Mouse (Mus musculus): Measurements from ENCODE around the gene Bcl9.

Bcl9 gene

DNA sequence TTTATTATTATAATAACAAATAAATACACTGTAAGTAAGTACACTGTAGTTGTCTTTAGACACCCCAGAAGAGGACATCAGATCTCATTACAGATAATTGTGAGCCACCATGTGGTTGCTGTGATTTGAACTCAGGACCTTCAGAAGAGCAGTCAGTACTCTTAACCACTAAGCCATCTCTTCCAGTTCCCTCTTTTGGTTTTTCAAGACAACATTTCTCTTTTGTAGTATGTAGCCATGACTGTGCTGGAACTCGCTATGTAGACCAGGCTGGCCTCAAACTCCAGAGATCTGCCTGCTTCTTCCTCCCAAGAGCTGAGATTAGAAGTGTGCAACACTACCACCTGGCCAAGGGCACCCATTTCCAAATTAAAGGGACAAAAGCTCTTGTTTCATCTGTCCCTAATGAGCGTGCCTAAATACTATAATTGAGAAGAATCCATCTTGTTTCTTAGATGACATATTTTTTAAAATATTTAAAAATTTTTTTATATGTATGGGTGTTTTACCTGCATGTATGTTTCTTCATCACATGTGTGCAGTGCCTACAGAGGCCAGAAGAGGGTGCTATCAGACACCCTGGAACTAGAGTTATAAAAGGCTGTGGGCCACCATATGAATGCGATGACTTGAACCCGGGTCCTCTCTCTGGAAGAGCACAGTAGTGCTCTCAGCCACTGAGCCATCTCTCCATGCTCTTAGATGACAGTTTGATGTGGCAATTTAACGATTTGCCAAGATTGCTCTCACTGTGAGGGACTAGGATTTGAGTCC is 66.9 kb downstream of the Bcl9 start:
- DNase-seq: no peak

DNA sequence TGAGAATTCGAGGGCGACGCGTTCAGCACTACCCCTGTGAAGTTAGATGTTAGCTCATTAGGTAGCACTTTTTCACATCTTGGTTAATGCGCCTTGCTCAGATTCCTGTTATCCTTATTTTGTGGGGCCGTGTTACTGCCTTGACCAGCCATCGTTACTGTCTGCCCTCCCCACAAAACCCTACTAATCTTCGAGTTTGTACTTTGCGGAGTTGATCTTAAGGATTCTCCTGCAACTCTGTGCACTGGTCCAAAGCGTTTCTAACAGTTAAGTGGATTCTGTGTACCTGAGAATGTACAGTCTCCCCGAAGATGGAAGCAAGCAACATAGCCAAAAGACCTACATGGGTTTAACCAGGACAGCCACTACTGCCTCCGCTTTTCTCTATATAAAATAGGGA is 69.3 kb downstream of the Bcl9 start:
- DNase-seq: no peak

DNA sequence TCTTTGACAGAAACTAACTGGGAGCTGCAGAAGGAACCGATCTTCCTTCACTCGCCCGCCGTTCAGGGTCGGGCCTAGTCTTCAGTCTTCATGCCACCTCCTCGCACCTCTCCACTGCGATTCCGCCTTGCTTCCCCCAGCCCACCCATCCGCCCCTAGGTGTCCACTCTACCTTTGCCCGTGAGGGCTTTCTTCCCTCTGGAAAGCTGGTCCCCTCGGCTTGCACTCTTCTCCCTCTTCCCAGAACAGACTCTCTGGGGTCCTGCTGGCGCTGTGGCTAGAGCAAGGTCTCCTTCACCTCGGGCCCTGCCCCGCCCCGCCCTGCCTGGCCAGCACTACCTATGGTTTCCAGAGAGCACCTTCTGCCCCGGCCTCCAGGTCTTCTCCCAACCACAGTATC is 69.7 kb downstream of the Bcl9 start:
- no peak for DNase-seq

DNA sequence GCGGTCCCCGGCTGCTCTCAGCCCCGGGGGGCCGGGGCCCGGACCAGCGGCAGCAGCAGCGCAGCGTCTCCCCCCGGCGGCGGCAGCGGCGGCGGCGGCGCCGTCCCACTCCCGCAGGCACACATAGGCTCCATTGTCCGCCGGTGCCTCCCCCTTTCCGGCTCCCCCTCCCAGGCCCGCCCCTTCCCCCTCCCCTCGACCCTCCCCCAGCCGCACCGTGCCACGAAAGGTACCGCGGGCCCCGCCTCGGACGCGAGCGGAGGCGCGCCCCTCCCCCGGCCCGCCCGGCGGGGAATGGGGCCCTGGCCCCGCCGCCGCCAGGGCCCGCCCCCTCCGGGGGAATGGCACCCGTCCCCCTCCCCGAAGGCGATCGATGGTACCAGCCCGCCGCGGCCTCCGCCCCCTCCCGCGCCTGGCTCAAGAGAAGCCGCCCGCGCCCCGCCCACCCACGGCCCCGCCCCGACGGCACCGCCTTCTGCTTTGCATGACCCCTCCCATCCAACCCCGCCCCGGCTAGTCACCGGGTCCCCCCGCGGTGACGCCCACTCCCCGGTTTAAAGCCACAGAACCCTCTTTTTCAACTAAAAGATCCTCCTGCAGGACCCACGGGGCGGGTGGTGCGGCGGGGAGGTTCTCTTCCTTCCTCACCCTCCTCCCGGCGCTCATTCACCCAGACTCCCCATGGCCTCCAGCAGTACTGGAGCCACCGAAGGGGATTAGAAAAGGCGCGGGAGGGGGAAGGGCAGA is 70.3 kb downstream of the Bcl9 start:
- DNase-seq: peak; percentile 98

DNA sequence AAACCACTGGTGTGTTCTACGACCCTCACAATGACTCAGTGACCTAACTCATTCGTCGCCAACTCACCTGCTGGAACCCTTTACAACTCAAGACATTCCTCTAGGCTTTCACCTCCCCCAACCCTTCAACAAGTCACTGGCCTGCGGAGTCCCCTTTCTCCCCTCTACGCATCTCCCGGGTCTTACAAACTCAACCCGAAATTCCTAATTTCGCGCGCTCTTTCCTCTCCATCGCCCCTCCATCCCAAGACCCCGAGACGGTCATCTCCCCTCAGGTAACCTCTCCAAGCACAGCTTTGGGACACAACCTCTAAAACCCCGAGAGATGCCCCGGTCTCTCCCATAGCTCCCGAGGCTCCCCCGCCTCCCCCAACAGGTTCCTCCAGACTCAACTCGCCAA is 71.0 kb downstream of the Bcl9 start:
- no peak for DNase-seq

DNA sequence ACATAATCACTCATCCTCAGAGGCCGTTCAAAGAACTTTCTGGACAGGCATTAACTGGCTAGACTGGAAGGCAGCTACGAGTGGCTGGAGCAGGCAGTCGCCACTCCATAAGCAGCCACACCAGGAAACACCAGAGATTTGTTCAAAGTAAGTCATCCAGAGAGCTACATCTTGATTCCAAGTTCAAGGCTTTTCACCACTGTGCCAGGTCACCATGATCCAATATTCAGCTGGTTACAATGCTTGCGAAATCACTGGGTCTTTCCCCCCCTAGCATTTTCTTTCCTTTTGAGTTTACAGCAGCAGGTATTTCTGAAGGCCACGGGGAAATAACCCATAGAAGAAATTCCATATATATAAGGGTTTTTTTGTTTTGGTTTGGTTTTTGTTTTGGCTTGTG is 72.5 kb downstream of the Bcl9 start:
- no peak for DNase-seq

DNA sequence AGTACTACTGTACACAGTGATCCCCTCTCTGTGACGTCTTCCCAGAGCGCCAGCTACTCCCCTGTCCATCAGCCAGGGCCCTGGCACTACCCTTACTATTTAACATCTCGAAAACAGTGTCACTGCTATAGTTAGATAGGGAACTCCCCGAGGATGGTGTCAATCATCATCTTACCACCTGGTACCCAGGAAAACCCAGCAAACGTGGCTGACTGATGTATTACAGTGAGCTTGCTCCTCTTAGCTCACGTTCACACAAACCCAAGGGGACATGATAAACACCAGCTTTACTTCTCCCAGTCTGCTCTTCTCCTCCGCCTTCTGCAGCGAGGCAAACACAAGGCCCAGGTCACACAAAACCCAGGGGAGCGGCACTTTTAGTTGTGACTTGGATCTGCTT is 74.5 kb downstream of the Bcl9 start:
- no peak for DNase-seq

DNA sequence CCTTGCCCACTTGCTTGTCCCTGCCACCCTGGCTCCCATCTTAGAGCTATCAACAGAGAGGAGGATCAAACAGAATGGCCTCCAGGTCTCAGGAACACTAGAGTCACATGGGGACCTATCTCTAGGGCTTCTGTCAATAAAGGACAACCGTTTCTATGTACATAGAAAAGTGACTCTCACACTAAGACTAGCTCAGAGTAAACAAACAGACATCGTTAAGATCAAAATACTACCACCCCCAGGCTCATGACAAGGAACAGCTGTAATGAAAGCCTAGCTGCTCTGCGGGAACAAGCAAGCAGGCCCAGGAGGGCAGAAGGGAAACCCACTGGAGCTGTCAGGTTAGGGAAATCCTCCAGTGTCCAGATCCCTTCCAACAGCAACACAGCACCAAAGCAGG is 82.2 kb downstream of the Bcl9 start:
- no peak for DNase-seq

DNA sequence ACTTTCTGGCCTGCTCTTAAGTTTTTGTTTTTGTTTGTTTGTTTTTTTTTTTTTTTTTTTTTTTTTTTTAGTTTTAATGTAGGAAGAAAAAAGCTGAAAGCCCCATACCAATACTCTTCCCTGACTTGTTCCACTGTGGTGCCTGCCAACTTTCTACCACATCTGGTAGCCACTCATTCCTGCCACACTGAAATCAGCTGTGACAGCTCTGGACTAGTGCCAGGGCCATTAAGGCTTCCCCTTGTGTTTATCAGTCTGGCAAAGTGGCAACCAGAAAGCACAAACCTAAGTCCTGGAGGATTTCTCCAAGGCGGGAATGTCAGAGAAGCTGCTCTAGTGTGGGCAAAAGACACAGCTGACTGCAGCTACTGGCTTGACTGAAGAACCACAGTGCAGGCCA is 83.3 kb downstream of the Bcl9 start:
- DNase-seq: no peak

DNA sequence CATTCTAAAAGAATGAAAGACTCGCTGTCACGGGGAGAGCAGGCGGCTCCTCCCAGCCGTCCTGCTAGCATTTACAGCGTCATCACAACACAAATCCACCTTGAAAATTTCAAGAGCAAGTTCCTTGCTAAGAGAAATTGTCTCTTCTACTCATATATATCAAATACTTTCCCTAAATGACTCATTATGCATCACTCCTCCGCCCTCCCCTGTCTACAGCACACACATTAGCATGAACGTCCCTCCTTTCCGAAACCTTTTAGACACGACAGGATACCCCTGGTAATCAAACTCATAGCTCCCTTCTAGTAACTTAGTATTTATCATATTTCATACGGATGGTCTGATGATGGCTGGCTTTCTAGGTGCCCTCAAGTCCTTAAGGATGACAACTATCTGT is 83.8 kb downstream of the Bcl9 start:
- no peak for DNase-seq

DNA sequence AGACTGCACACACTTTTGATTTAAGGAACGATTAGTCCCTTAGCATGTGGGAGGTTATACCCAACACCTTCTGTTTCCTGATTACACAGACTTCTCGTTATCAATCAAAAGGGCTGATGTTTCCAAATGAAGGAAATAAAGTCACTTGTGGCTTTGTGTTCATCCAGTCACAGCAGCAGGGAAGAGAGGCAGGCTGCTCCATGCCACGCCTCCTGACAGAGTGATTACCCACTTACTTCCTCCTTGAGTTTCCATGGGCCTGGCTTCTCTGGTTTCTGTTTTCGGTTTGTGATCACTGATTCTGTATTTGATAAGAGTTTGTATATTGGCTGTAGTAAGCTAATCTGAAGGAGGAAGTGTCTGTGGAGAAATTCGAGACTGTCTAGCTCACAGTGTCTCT is 86.5 kb downstream of the Bcl9 start:
- no peak for DNase-seq

DNA sequence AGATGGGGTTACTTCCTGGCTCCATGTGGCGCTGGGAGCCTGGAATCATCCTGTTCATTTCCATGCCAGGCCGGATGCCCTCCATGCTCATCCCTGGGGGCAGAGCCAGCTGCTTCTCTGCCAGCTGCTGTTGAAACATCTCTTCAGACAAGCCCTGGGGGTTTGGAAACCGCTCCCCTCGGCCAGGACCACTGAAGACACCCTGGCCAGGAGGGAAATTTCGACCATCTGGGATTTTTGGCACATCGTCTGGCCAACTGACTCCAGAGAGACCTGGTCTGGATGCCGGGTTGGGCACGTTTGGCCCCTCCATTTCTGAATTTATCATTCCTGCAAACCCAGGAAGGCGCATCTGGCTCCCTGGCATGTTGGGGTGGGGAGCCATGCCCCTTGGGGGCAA is 88.4 kb downstream of the Bcl9 start:
- DNase-seq: no peak

DNA sequence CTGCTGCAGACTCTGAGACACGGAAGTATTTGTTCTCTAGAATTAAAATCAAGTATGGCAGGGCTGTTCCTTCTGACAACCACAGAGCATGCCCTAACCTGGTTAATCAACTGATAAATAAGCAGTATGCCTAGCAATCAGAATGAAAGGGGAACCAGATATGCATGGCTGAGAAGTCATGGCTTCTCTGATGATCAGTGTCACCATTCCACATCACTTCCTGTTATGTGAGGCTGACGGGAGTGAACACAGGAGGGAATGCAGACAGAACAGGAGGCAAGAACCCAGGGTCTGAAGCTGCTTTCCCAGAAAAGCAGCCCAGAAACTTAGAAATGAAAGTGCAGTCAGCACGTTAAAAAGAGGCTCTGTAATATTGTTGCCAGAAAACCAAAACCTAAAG is 91.2 kb downstream of the Bcl9 start:
- DNase-seq: no peak

DNA sequence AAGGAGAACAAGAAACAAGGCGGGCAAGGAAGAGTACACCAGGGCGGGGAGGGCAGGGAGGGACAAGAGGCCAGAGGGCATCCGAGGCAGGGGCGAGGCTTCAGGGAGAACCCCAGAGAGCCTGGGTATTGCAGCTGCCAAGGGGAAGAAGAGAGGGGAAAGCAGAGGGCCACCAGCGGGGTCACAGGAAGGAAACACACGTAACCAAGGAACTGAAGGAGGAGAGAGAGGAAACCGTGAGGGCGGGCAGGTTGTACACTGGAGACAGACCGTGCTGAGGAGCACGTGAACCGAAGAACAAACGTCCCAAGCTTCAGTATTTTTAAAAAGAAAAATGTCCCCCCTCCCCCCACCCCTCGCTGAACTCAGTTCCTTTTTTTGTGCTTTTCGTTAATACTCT is 93.8 kb downstream of the Bcl9 start:
- DNase-seq: peak; percentile 57

DNA sequence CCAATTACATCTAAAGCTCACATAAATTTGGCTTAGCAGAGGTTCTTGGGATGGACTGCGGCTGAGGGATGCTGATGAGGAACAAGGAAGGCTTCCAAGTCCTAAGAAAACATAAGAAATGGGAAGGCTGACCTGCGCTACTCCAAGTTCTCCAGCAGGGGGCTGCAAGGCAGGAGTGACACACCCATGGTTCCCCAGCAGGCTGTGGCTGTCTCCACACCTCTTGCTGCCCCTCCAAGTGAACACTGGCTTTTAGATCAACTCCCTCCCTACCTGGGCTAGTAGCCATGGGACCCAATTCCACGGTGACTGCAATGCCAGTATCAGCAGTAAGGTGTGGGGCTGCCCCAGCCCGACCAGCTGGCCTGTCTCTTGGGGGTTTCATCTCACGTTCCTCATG is 95.8 kb downstream of the Bcl9 start:
- peak; percentile 67 for DNase-seq

DNA sequence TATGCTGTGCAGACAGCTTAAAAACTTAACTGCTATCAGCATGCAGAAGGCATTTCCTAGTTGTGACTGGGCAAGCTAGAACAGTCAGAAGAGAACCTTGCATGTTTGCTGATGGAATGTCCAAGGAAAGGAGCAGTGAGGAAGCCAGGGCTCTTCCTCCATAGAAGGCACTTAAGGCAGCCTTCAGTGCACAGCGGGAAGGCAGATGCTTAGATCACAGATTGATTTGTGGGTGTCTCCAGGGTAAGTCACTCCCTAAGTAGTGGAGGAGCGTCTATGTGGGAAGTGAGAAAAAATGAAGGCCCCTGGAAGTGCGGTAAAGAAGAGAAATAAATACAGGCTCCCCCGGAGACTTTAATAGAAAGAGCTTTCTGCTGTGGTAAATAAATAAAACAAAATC is 98.5 kb downstream of the Bcl9 start:
- no peak for DNase-seq

DNA sequence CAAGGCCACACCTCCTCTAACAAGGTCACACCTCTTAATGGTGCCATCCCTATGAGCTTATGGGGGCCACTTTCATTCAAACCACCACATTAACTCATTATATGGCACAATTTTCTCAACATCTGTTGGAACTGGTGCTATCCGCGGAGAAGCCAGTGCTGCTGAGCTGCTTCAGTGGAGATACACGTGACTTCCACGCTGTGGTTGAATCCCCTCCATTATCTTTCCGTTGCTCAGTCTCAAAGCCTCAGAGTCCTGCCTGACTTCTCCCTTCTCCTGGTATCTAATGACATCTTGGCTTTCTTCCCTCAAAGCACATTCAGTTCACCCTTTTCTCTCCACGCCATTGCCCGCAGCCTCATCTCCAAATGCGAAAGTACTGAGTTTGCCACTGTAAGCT is 101.1 kb downstream of the Bcl9 start:
- no peak for DNase-seq

DNA sequence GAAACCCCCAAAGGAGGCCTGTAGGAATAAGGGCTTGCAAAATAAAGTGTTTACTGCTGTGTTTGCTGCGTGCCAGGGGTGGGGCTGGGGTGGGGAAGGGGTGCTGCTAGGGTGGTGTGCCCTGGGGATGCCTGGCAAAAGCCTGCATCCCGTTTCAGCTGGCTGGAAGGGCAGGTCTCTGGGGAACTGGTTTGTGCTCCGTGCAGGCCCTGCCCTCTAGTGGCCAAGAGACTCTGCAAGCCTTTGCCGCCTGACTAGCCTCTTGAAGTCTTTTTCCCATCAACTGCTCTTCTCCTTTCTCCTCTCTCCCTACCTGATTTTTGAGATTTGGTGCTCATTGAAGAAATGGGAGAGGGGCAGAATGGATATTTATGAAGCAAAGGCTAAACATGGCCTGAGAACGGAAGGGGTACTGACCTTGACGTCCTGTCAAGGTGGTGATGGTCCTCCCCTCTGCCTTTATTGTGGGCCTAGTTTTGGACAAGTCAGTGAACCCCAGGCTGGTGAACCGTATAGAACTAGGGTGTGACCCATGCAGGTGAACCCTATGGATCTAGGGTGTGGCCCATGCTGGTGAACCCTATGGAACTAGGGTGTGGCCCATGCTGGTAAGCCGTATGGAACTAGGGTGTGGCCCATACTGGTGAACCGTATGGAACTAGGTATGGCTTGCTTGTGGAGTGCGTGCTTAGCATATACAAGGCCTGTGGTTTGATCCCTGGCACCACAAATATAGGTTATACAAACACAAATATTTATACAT is 112.4 kb downstream of the Bcl9 start:
- peak; percentile 72 for DNase-seq

DNA sequence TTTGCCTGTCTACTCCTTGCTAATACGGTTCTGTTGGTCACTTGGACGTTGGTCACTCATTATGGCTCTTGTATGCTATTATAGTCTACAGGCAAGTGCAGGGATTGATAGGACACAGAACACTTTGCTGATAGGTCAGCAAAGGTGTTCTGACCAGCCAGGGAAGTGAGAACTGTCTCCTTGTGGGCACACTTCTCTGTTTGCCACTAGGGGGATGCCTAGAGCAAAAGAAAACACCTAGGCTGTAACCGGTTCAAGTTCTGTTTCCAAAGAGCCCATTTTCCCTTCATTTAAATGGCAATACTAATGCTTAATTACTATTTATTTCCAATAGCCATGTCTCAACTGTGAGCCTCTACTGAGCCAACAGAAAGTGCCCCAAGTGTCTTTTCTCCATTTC is 113.9 kb downstream of the Bcl9 start:
- peak; percentile 27 for DNase-seq

DNA sequence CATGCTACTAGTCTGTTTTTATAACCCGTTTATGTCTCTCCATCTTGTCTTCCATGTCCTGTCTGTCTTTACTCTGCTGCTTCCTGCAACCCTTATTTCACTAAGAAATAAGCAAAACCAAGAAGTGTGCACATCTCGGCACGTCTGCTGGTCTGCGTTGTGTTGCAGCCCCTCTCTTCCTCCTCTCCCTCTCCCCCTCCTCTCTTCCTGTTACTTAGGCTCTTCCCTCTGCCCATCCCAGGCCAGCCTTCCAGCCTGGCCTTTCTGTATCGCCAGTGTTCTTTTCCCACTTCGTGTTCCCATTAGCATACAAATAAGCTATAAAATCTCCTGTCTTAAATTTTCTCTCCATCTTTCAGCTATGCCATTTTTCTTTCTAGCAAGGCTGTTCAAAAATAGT is 117.2 kb downstream of the Bcl9 start:
- no peak for DNase-seq

DNA sequence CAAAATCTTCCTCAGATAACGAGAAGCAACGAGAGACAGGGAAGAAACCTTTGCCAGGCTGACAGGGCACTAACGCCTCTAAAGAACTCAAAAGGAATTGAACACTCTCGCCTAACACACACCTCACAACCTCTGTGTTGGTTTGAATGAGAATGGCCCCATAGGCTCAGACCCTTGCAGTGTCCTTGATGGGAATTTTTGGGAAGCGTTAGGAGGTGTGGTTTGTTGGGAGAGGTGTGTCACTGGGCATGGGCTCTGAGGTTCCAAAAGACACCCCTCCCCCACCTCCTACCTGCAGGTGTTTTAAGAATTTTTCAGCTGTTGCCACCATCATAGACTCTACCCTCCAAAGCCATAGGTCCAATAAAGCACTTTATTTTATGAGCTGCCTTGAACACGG is 118.8 kb downstream of the Bcl9 start:
- no peak for DNase-seq

DNA sequence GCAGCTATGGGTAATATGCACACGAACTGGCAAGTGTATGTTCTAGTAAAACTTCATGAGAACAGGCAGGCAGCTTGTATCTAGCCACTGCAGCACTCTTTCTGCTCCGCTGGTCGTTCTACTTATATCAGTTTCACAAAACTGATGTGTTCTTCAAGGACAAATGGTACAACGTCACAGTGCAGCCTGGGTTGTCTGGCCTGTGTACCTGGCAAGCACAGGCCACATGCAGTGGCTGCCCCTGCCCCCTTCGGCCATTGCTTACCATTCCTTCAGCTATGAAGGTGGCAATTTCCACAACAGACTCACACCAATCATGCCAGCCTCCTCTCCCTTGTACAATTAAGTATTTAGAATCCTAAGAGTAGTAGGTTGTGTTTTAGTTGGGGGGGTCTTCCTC is 125.1 kb downstream of the Bcl9 start:
- no peak for DNase-seq

DNA sequence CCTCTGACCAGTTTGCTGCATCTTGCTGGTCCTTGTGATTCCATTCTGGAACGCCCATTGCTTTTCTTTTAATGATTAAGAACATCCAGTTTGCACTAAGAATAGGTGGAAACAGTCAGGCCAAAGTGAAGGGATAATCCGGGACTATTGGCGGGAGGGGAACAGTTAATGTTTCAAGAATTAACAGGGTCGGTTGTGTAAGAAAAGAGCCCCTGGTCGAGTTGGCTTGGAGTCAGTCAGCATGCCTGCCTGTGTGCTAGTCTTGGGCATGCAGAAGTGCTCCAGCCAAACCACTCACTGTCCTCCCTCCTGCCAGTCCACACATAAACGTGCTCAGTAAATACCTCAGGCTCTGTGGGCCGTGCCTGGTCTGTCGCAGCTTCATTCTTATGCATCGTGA is 125.5 kb downstream of the Bcl9 start:
- DNase-seq: no peak

DNA sequence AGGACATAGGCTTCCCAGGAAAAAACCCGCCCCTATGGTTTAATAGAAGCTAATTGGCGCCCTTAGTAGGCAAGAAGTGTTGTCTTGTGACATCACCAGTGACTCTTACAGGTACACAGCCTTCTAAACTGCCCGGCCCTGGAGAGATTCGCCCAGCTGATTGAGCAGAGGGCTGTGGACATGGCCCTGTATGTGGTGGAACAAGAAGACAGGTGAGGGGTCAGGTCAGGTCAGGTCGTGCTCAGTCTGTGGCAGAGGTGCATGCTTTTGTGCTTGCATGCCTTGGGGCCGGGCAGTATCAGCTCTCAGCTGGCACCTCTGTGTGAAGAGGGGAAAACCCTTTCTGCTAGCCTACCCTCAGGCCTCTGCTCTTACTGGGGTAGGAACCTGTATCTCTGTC is 126.2 kb downstream of the Bcl9 start:
- no peak for DNase-seq
